24 mouse cellular contexts compared by ENCODE assay signal in genomic region chr4:101686227-101686810, GRCm38 (mm10). TPM values are rescaled to one million over a fixed set of nuclear protein-coding genes. Genes with fewer than 3 reads are reported as not detected.
DNase-seq lines count a peak whose midpoint lies in the region; ATAC-seq and TF ChIP-seq lines count a peak whose summit lies in the region.
"Had no signal": no experiment of that assay in that cellular context is flagged by ENCODE, and none has a peak within 500 bp of the region (broad histone marks: within the 10 kb centered on the region; RNA-seq: fewer than 3 reads in every experiment).

No protein-coding gene starts in this region.

- no peak overlapping the region for H3K9ac ChIP-seq in liver, postnatal 0 days (replicated peaks)
- H3K9ac ChIP-seq in liver, embryonic 12.5 days, result no peak overlapping the region
- H3K9ac ChIP-seq: embryonic facial prominence, embryonic 15.5 days; heart, embryonic 15.5 days; hindbrain, embryonic 14.5 days had no signal

- no peak overlapping the region for H3K4me2 ChIP-seq in liver, postnatal 0 days (ENCODE audit: low read depth, low read length)
- no peak overlapping the region for H3K4me2 ChIP-seq in liver, embryonic 12.5 days
- H3K4me2 ChIP-seq: embryonic facial prominence, embryonic 15.5 days; heart, embryonic 11.5 days; heart, embryonic 15.5 days; hindbrain, embryonic 14.5 days had no signal

- no peaks in the 10 kb centered on the region for H3K27me3 ChIP-seq in liver, postnatal 0 days (ENCODE audit: insufficient read depth, low read length)
- no peaks in the 10 kb centered on the region for H3K27me3 ChIP-seq in liver, embryonic 12.5 days (replicated peaks)
- H3K27me3 ChIP-seq: embryonic facial prominence, embryonic 15.5 days; heart, embryonic 15.5 days had no signal

- no peak for TF ChIP-seq CTCF in liver, postnatal 0 days (IDR thresholded peaks at IDR 0.05; ENCODE audit: low read depth)

- H3K4me3 ChIP-seq in liver, postnatal 0 days (ENCODE audit: low read depth, low read length), result no peak overlapping the region
- no peak overlapping the region for H3K4me3 ChIP-seq in liver, embryonic 12.5 days
- H3K4me3 ChIP-seq: embryonic facial prominence, embryonic 15.5 days; erythroblast, embryonic 14.5 days; forebrain, embryonic 10.5 days; gastrocnemius, adult 2 months; heart, embryonic 15.5 days; hindbrain, embryonic 10.5 days had no signal

- H3K9me3 ChIP-seq in liver, postnatal 0 days (ENCODE audit: low read length), result no peaks in the 10 kb centered on the region
- no peaks in the 10 kb centered on the region for H3K9me3 ChIP-seq in liver, embryonic 12.5 days (replicated peaks)
- H3K9me3 ChIP-seq: embryonic facial prominence, embryonic 15.5 days; forebrain, embryonic 10.5 days; heart, embryonic 15.5 days; hindbrain, embryonic 10.5 days had no signal

- no peaks in the 10 kb centered on the region for H3K36me3 ChIP-seq in liver, postnatal 0 days (replicated peaks; ENCODE audit: insufficient read depth, low read length)
- H3K36me3 ChIP-seq in liver, embryonic 12.5 days, result no peaks in the 10 kb centered on the region
- H3K36me3 ChIP-seq: embryonic facial prominence, embryonic 15.5 days; forebrain, embryonic 10.5 days; heart, embryonic 15.5 days; hindbrain, embryonic 10.5 days had no signal

- ATAC-seq in liver, postnatal 0 days, result peak; percentile 65
- no peak for ATAC-seq in liver, embryonic 12.5 days
- ATAC-seq in common myeloid progenitor, adult 5-6 weeks (replicated peaks; ENCODE audit: low read depth, poor library complexity, severe bottlenecking), result peak; percentile 60
- ATAC-seq: forebrain, embryonic 14.5 days had no signal

- peaks cover 3% of the 10 kb centered on the region; the same call in 1 of the 2 replicates for H3K4me1 ChIP-seq in liver, postnatal 0 days (ENCODE audit: insufficient read depth)
- no peaks in the 10 kb centered on the region for H3K4me1 ChIP-seq in liver, embryonic 12.5 days
- H3K4me1 ChIP-seq: embryonic facial prominence, embryonic 15.5 days; forebrain, embryonic 10.5 days; heart, embryonic 15.5 days; hindbrain, embryonic 10.5 days had no signal

- TF ChIP-seq EP300 in liver, postnatal 0 days (IDR thresholded peaks at IDR 0.05; ENCODE audit: low read depth), result peak; percentile 48; the same call in 1 of the 2 replicates

- H3K27ac ChIP-seq in liver, postnatal 0 days (ENCODE audit: low read depth), result no peak overlapping the region
- H3K27ac ChIP-seq in liver, embryonic 12.5 days, result no peak overlapping the region
- H3K27ac ChIP-seq: embryonic facial prominence, embryonic 15.5 days; forebrain, embryonic 10.5 days; gastrocnemius, adult 2 months; heart, embryonic 15.5 days; hindbrain, embryonic 10.5 days; hindbrain, embryonic 14.5 days had no signal

- peak; percentile 30 for DNase-seq in adrenal gland, adult 2 months
- no peak for DNase-seq in adrenal gland, adult 18-20 months (ENCODE audit: low spot score in 2 of 2)
- DNase-seq in liver, postnatal 0 days, result no peak
- no peak for DNase-seq in right cerebral cortex, postnatal 4 days
- DNase-seq in kidney, postnatal 4 days, result no peak
- DNase-seq: adrenal gland, postnatal 14 days; cerebellum, adult 2 months; cerebellum, postnatal 10 days; embryo, embryonic 11 days; gastrocnemius, adult 2 months; gastrocnemius, postnatal 25 days; heart, adult 18-20 months; heart, postnatal 14 days had no signal

- 46% methylated on average over 13 of the region's 13 CpGs for WGBS in liver, postnatal 0 days (ENCODE audit: insufficient replicate concordance)
- 50% methylated on average over 13 of the region's 13 CpGs for WGBS in liver, embryonic 12.5 days (ENCODE audit: insufficient replicate concordance)

RNA-seq across cellular contexts. Expression of gene Lepr, which starts 30.9 kb away (rescaled TPM):
- 10 to 100 TPM; 10.3 to 10.9 TPM for total RNA-seq in adrenal gland, adult 2 months (2021)
- polyA plus RNA-seq in adrenal gland, adult 2 months (2012; rRNA removed), result 0.65 and 1.5 TPM in 2 replicates
- 10 to 100 TPM in 1 of 2 experiments, 1 to 10 TPM in 1; 9.4 to 13.4 TPM for total RNA-seq in adrenal gland, adult 18-20 months (2021)
- 19.0 and 30.1 TPM in 2 replicates for polyA plus RNA-seq in liver, postnatal 0 days (2015; fragmentation: Nextera tagmentation; extraction: Ambion mirVana)
- polyA plus RNA-seq in liver, embryonic 12.5 days (2016; fragmentation: Nextera tagmentation; extraction: Ambion mirVana), result 0.61 and 0.69 TPM in 2 replicates
- total RNA-seq in common myeloid progenitor, adult 5-6 weeks (2017), result 0.32 TPM in 1 of 2 replicates, not detected in the other
- total RNA-seq: MEL had no signal
- polyA plus RNA-seq: erythroblast, embryonic 14.5 days had no signal

RNA-seq across cellular contexts. Expression of gene Leprot, which starts 38.8 kb away (rescaled TPM):
- 10 to 100 TPM; 56.2 to 59.5 TPM for total RNA-seq in adrenal gland, adult 2 months (2021)
- 25.9 and 51.4 TPM in 2 replicates for polyA plus RNA-seq in adrenal gland, adult 2 months (2012; rRNA removed)
- 10 to 100 TPM; 45.0 to 74.5 TPM for total RNA-seq in adrenal gland, adult 18-20 months (2021)
- 39.7 and 41.1 TPM in 2 replicates for polyA plus RNA-seq in liver, postnatal 0 days (2015; fragmentation: Nextera tagmentation; extraction: Ambion mirVana)
- 48.1 and 51.2 TPM in 2 replicates for polyA plus RNA-seq in liver, embryonic 12.5 days (2016; fragmentation: Nextera tagmentation; extraction: Ambion mirVana)
- total RNA-seq in common myeloid progenitor, adult 5-6 weeks (2017), result 63.1 and 72.8 TPM in 2 replicates
